Mouse (Mus musculus): Measurements from ENCODE around the gene Uggt2.

GRCm38 (mm10) chr14:119025889-119026288, 73.3 kb downstream of the Uggt2 start:
- TF ChIP-seq POLR2A (IDR thresholded peaks at IDR 0.05; ENCODE audit: insufficient read length, low read depth): no peak
- TF ChIP-seq MAX (IDR thresholded peaks at IDR 0.05; ENCODE audit: low read depth): no peak
- no peak for TF ChIP-seq POLR2AphosphoS2 (IDR thresholded peaks at IDR 0.05; ENCODE audit: insufficient read length, low read depth)
